In the genomic region with DNA sequence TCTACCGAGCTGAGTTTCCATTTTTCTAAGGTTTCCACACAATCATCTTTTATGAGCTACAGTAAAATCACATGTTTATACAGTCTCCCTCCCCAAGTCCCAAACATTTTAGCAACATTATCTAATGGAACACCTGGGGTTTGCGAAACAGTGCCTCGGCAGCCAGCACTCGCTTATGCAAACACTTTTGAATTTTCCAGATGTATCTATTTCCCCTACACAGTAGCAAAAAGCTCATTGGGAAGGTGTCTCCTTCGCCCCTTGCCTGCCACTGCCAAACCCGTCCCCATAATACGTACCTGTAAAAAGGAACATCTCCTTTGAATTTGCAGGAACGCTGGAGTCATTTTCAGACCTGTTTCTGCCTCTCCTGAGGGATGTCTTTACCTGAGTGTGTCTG, we compare ENCODE assay signal across 18 mouse cellular contexts.
DNase-seq lines count a peak whose midpoint lies in the region; ATAC-seq and TF ChIP-seq lines count a peak whose summit lies in the region.
"Had no signal": no experiment of that assay in that cellular context is flagged by ENCODE, and none has a peak within 500 bp of the region (broad histone marks: within the 10 kb centered on the region; RNA-seq: fewer than 3 reads in every experiment).

No protein-coding gene starts in this region.

- no peak for ATAC-seq in embryonic facial prominence, embryonic 13.5 days (ENCODE audit: insufficient number of reproducible peaks, insufficient read depth, low FRiP score, low TSS enrichment, low read depth)
- no peak for ATAC-seq in hindbrain, embryonic 15.5 days (ENCODE audit: low FRiP score, low read depth)
- no peak for ATAC-seq in hindbrain, embryonic 11.5 days (ENCODE audit: low FRiP score)
- ATAC-seq in embryonic facial prominence, embryonic 14.5 days (ENCODE audit: low read depth) = no peak
- 0 out of 2 replicates have a peak, but pooled peaks have one; percentile 14 for ATAC-seq in neural tube, embryonic 14.5 days (ENCODE audit: low read depth)
- ATAC-seq: lung, postnatal 0 days had no signal

- H3K36me3 ChIP-seq in embryonic facial prominence, embryonic 13.5 days = no peaks in the 10 kb centered on the region
- H3K36me3 ChIP-seq in embryonic facial prominence, embryonic 10.5 days (replicated peaks) = no peaks in the 10 kb centered on the region
- no peaks in the 10 kb centered on the region for H3K36me3 ChIP-seq in hindbrain, embryonic 15.5 days
- no peaks in the 10 kb centered on the region for H3K36me3 ChIP-seq in hindbrain, embryonic 11.5 days (ENCODE audit: control insufficient read depth, insufficient read depth, low read length)
- no peaks in the 10 kb centered on the region for H3K36me3 ChIP-seq in embryonic facial prominence, embryonic 14.5 days (ENCODE audit: control insufficient read depth, insufficient read depth, low read length)
- H3K36me3 ChIP-seq in neural tube, embryonic 14.5 days (ENCODE audit: control insufficient read depth, insufficient read depth, low read length) = no peaks in the 10 kb centered on the region
- H3K36me3 ChIP-seq: heart, embryonic 13.5 days had no signal

- H3K27ac ChIP-seq in embryonic facial prominence, embryonic 13.5 days = peak overlapping the region; percentile 41; the same call in 1 of the 2 replicates
- no peak overlapping the region for H3K27ac ChIP-seq in embryonic facial prominence, embryonic 10.5 days (replicated peaks)
- peak overlapping the region; percentile 17; the same call in 1 of the 2 replicates for H3K27ac ChIP-seq in hindbrain, embryonic 15.5 days (replicated peaks)
- H3K27ac ChIP-seq in hindbrain, embryonic 11.5 days (ENCODE audit: low read depth, low read length) = no peak overlapping the region
- 0 out of 2 replicates have a peak overlapping the region, but pooled peaks have one; percentile 10 for H3K27ac ChIP-seq in embryonic facial prominence, embryonic 14.5 days (replicated peaks; ENCODE audit: low read depth, low read length)
- H3K27ac ChIP-seq in neural tube, embryonic 14.5 days (ENCODE audit: low read depth, low read length) = no peak overlapping the region; the same call in 1 of the 2 replicates
- no peak overlapping the region for H3K27ac ChIP-seq in layer of hippocampus, adult 2 months
- H3K27ac ChIP-seq: heart, embryonic 13.5 days had no signal

- no peak overlapping the region for H3K9ac ChIP-seq in embryonic facial prominence, embryonic 13.5 days
- H3K9ac ChIP-seq in hindbrain, embryonic 15.5 days = no peak overlapping the region
- no peak overlapping the region for H3K9ac ChIP-seq in hindbrain, embryonic 11.5 days (ENCODE audit: low read depth, low read length)
- H3K9ac ChIP-seq in embryonic facial prominence, embryonic 14.5 days (ENCODE audit: low read depth, low read length) = no peak overlapping the region
- H3K9ac ChIP-seq in neural tube, embryonic 14.5 days (replicated peaks; ENCODE audit: low read depth, low read length) = no peak overlapping the region
- H3K9ac ChIP-seq: heart, embryonic 13.5 days had no signal

- no peak for DNase-seq in embryonic facial prominence, embryonic 10.5 days (ENCODE audit: low spot score)
- DNase-seq in hindbrain, embryonic 11.5 days (ENCODE audit: low spot score) = no peak
- DNase-seq in embryonic facial prominence, embryonic 14.5 days (ENCODE audit: low spot score) = peak; percentile 14
- DNase-seq in left cerebral cortex, adult 11 months (ENCODE audit: low spot score) = no peak
- no peak for DNase-seq in layer of hippocampus, adult 2 months (ENCODE audit: low spot score in 2 of 2)
- DNase-seq: adrenal gland, adult 2 months; cerebellum, adult 8-10 months; gastrocnemius, postnatal 10 days; heart, adult 18-20 months; heart, postnatal 36 days; kidney, adult 9 months had no signal

- no peaks in the 10 kb centered on the region for H3K9me3 ChIP-seq in embryonic facial prominence, embryonic 13.5 days
- no peaks in the 10 kb centered on the region for H3K9me3 ChIP-seq in embryonic facial prominence, embryonic 10.5 days
- no peaks in the 10 kb centered on the region for H3K9me3 ChIP-seq in hindbrain, embryonic 15.5 days
- no peaks in the 10 kb centered on the region for H3K9me3 ChIP-seq in hindbrain, embryonic 11.5 days (ENCODE audit: control insufficient read depth, low read length)
- 0 out of 2 replicates have a peak, but pooled peaks cover 6% of the 10 kb centered on the region for H3K9me3 ChIP-seq in embryonic facial prominence, embryonic 14.5 days (ENCODE audit: control insufficient read depth, low read length)
- H3K9me3 ChIP-seq in neural tube, embryonic 14.5 days (ENCODE audit: control insufficient read depth, low read length) = no peaks in the 10 kb centered on the region

- H3K4me1 ChIP-seq in embryonic facial prominence, embryonic 13.5 days = no peaks in the 10 kb centered on the region
- peaks cover 6% of the 10 kb centered on the region; the same call in 1 of the 2 replicates for H3K4me1 ChIP-seq in embryonic facial prominence, embryonic 10.5 days
- 0 out of 2 replicates have a peak, but pooled peaks cover 6% of the 10 kb centered on the region for H3K4me1 ChIP-seq in hindbrain, embryonic 15.5 days (replicated peaks)
- H3K4me1 ChIP-seq in hindbrain, embryonic 11.5 days (replicated peaks; ENCODE audit: control insufficient read depth, insufficient read depth, low read length) = no peaks in the 10 kb centered on the region
- H3K4me1 ChIP-seq in embryonic facial prominence, embryonic 14.5 days (ENCODE audit: control insufficient read depth, insufficient read depth, low read length) = no peaks in the 10 kb centered on the region
- peaks cover 5% of the 10 kb centered on the region; the same call in 1 of the 2 replicates for H3K4me1 ChIP-seq in neural tube, embryonic 14.5 days (ENCODE audit: control insufficient read depth, insufficient read depth, low read length)
- H3K4me1 ChIP-seq: heart, embryonic 13.5 days had no signal

- H3K27me3 ChIP-seq in embryonic facial prominence, embryonic 13.5 days = no peaks in the 10 kb centered on the region
- no peaks in the 10 kb centered on the region for H3K27me3 ChIP-seq in embryonic facial prominence, embryonic 10.5 days (replicated peaks; ENCODE audit: low read depth, poor library complexity, severe bottlenecking)
- H3K27me3 ChIP-seq in hindbrain, embryonic 15.5 days = no peaks in the 10 kb centered on the region
- no peaks in the 10 kb centered on the region for H3K27me3 ChIP-seq in hindbrain, embryonic 11.5 days (ENCODE audit: control insufficient read depth, insufficient read depth, low read length)
- H3K27me3 ChIP-seq in embryonic facial prominence, embryonic 14.5 days (replicated peaks; ENCODE audit: control insufficient read depth, insufficient read depth, low read length) = no peaks in the 10 kb centered on the region
- H3K27me3 ChIP-seq in neural tube, embryonic 14.5 days (ENCODE audit: control insufficient read depth, insufficient read depth, low read length) = no peaks in the 10 kb centered on the region
- H3K27me3 ChIP-seq: heart, embryonic 13.5 days had no signal

- no peak for TF ChIP-seq CTCF in layer of hippocampus, adult 2 months (conservative IDR thresholded peaks at IDR 0.05)

- WGBS in embryonic facial prominence, embryonic 13.5 days = 81% methylated on average over 8 of the region's 8 CpGs
- 89% methylated on average over 8 of the region's 8 CpGs for WGBS in embryonic facial prominence, embryonic 10.5 days
- 83% methylated on average over 8 of the region's 8 CpGs for WGBS in hindbrain, embryonic 15.5 days
- WGBS in hindbrain, embryonic 11.5 days = 85% methylated on average over 8 of the region's 8 CpGs
- 65% methylated on average over 8 of the region's 8 CpGs for WGBS in embryonic facial prominence, embryonic 14.5 days
- 64% methylated on average over 8 of the region's 8 CpGs for WGBS in neural tube, embryonic 14.5 days

- H3K4me2 ChIP-seq in embryonic facial prominence, embryonic 13.5 days = no peak overlapping the region
- H3K4me2 ChIP-seq in hindbrain, embryonic 15.5 days = no peak overlapping the region
- H3K4me2 ChIP-seq in hindbrain, embryonic 11.5 days (replicated peaks; ENCODE audit: low read depth, low read length) = no peak overlapping the region
- H3K4me2 ChIP-seq in embryonic facial prominence, embryonic 14.5 days (ENCODE audit: low read depth, low read length) = no peak overlapping the region
- no peak overlapping the region for H3K4me2 ChIP-seq in neural tube, embryonic 14.5 days (ENCODE audit: low read depth, low read length)
- H3K4me2 ChIP-seq: heart, embryonic 13.5 days; midbrain, embryonic 11.5 days had no signal

- no peak overlapping the region for H3K4me3 ChIP-seq in embryonic facial prominence, embryonic 13.5 days
- no peak overlapping the region for H3K4me3 ChIP-seq in embryonic facial prominence, embryonic 10.5 days
- H3K4me3 ChIP-seq in hindbrain, embryonic 15.5 days = no peak overlapping the region
- H3K4me3 ChIP-seq in hindbrain, embryonic 11.5 days (ENCODE audit: low read depth, low read length) = no peak overlapping the region
- no peak overlapping the region for H3K4me3 ChIP-seq in embryonic facial prominence, embryonic 14.5 days (ENCODE audit: low read depth, low read length)
- H3K4me3 ChIP-seq in neural tube, embryonic 14.5 days (ENCODE audit: low read depth, low read length) = no peak overlapping the region
- H3K4me3 ChIP-seq in layer of hippocampus, adult 2 months = no peak overlapping the region
- H3K4me3 ChIP-seq: erythroblast, embryonic 14.5 days; heart, embryonic 13.5 days had no signal

Comparison
In these comparisons a context has a peak if more than half of its experiments do, and no peak if none do; other contexts are left out.
1. H3K27ac ChIP-seq: peak in embryonic facial prominence, embryonic 13.5 days (single experiment), hindbrain, embryonic 15.5 days (single experiment) and embryonic facial prominence, embryonic 14.5 days (single experiment); none in embryonic facial prominence, embryonic 10.5 days (single experiment), hindbrain, embryonic 11.5 days (single experiment), neural tube, embryonic 14.5 days (single experiment) and layer of hippocampus, adult 2 months (single experiment).